Mouse (Mus musculus): Measurements from ENCODE around the gene Elovl5. TPM values are rescaled to one million over a fixed set of nuclear protein-coding genes. Genes with fewer than 3 reads are reported as not detected.

The Elovl5 gene
- polyA plus RNA-seq (2014; fragmentation: Nextera tagmentation; extraction: Ambion mirVana), result 73.9 and 112 TPM in 2 replicates

DNA sequence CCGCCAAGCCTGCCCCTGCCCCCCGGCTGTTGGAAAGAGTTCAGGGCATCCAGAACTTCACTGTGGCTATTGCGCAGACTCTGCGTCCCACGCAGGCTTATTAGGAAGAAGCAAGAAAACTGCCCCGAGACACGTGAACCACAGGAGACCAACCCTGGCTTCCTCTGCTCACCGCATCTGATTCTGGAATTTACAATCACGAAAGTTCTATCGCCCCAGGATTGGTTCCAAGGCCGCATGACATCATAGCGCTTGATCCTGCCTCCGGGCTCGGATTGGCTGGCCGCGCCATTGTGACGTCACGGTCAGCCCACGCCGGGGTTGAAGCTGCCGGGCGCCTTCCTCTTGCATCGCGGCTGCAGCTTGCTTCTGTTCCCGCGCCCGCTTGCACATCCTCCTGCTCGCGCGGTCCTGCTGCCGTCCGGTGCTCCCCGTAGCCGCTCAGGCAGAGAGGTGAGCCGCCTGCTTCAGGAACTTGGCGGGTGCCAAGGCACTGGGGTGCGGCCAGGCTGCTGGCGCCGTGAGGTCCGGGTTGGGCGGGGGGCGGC lies at the start of gene Elovl5:
Elovl5 (plus strand) TSS at position 291 of the 548 bp plus-strand sequence.
- peaks cover 16% of the 10 kb centered on the region for H3K4me1 ChIP-seq (ENCODE audit: control insufficient read depth, insufficient read depth, low read length)
- peak within 1 kb of the TSS; percentile 77 for H3K9ac ChIP-seq (ENCODE audit: low read depth, low read length)
- peak; percentile 95 for ATAC-seq (ENCODE audit: low FRiP score, low TSS enrichment)
- H3K4me3 ChIP-seq (ENCODE audit: low read length), result peak within 1 kb of the TSS; percentile 92
- peak within 1 kb of the TSS; percentile 85 for H3K4me2 ChIP-seq (replicated peaks; ENCODE audit: low read depth, low read length)
- H3K27ac ChIP-seq (ENCODE audit: low read depth, low read length), result peak within 1 kb of the TSS; percentile 74
- H3K9me3 ChIP-seq (ENCODE audit: control insufficient read depth, low read length), result no peaks in the 10 kb centered on the region
- H3K27me3 ChIP-seq (ENCODE audit: control insufficient read depth, insufficient read depth, low read length), result no peaks in the 10 kb centered on the region
- WGBS, result under 1% methylated on average over 41 of the region's 42 CpGs
- H3K36me3 ChIP-seq (ENCODE audit: control insufficient read depth, insufficient read depth, low read length), result no peaks in the 10 kb centered on the region

DNA sequence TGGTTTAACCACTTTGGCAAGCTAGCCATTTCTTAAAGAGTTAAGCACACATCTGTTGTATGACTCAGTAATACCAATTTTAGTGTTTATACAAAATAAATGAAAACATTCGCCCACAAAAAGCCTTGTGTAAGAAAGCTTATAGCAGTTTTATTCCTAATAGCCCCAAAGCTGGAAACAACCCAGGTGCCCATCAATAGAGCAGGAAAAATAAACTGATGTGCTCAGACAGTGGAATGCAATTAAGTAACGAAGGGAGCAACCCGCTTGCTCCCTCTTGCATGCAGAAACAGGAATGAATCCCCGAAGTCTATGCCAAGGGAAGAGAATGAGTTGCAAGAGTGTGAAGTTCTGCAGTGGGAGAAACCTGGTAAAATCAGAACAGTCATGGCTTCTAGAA lies 25.7 kb upstream of the Elovl5 start:
- no peaks in the 10 kb centered on the region for H3K4me1 ChIP-seq (ENCODE audit: control insufficient read depth, insufficient read depth, low read length)
- 74% methylated on average over 4 of the region's 4 CpGs for WGBS
- no peak for ATAC-seq (ENCODE audit: low FRiP score, low TSS enrichment)

DNA sequence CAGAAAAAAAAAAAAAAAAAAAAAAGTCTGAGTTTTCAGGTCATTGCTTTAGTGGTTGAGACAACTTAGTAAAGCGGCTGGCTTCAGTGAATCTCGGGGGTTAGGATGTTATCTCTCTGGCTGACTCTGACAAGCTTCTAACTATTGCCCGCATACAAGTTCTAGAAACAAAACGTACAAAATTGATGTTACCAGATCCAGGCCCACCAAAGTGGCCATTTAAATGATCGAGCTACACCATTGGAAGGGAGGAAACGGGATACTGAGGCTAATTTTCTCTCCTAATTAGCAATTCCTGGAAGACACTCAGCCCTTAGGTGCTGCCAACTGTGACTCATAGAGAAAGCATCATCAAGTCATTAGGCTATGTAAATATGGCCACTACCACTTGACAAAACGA lies 18.6 kb upstream of the Elovl5 start:
- Histone ChIP-seq H3K4me1 (ENCODE audit: control insufficient read depth, insufficient read depth, low read length) (no peaks in the 10 kb centered on the region), H3K9ac (ENCODE audit: low read depth, low read length) (no peak overlapping the region), H3K27ac (ENCODE audit: low read depth, low read length) (no peak overlapping the region), H3K4me2 (replicated peaks; ENCODE audit: low read depth, low read length) (no peak overlapping the region), H3K9me3 (ENCODE audit: control insufficient read depth, low read length) (no peaks in the 10 kb centered on the region), H3K36me3 (ENCODE audit: control insufficient read depth, insufficient read depth, low read length) (no peaks in the 10 kb centered on the region), H3K4me3 (ENCODE audit: low read length) (no peak overlapping the region), H3K27me3 (ENCODE audit: control insufficient read depth, insufficient read depth, low read length) (no peaks in the 10 kb centered on the region)
- 66% methylated on average over 7 of the region's 7 CpGs for WGBS
- ATAC-seq (ENCODE audit: low FRiP score, low TSS enrichment), result no peak

More for the DNA sequence above, 25.7 kb upstream of the Elovl5 start:
- H3K4me2 ChIP-seq (replicated peaks; ENCODE audit: low read depth, low read length), result no peak overlapping the region
- no peak overlapping the region for H3K27ac ChIP-seq (ENCODE audit: low read depth, low read length)
- no peak overlapping the region for H3K9ac ChIP-seq (ENCODE audit: low read depth, low read length)
- no peaks in the 10 kb centered on the region for H3K9me3 ChIP-seq (ENCODE audit: control insufficient read depth, low read length)
- H3K27me3 ChIP-seq (ENCODE audit: control insufficient read depth, insufficient read depth, low read length), result no peaks in the 10 kb centered on the region
- H3K36me3 ChIP-seq (ENCODE audit: control insufficient read depth, insufficient read depth, low read length), result no peaks in the 10 kb centered on the region
- no peak overlapping the region for H3K4me3 ChIP-seq (ENCODE audit: low read length)

DNA sequence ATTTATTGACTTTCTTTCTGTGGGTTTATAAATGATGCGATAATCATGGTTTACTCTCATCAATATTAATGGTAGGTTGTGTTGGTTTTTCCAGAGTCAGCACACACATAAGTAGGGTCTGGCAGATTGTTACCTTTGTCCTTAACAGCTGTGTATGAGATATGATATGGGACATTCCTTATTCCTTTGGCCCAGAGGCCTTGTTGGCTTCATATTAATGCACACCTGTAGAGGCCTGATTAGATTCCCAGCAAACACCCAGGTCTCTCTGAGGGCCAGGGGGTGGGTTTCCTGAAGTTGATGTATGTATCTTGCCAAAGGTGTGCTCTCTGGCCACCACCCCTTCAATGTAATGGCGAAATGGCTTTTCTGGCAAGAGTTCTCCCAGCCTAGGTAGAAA lies 13.0 kb upstream of the Elovl5 start:
- Histone ChIP-seq H3K27ac (ENCODE audit: low read depth, low read length) (no peak overlapping the region), H3K4me3 (ENCODE audit: low read length) (no peak overlapping the region), H3K9me3 (ENCODE audit: control insufficient read depth, low read length) (no peaks in the 10 kb centered on the region), H3K4me1 (ENCODE audit: control insufficient read depth, insufficient read depth, low read length) (no peaks in the 10 kb centered on the region), H3K27me3 (ENCODE audit: control insufficient read depth, insufficient read depth, low read length) (no peaks in the 10 kb centered on the region), H3K4me2 (replicated peaks; ENCODE audit: low read depth, low read length) (no peak overlapping the region), H3K9ac (ENCODE audit: low read depth, low read length) (no peak overlapping the region), H3K36me3 (ENCODE audit: control insufficient read depth, insufficient read depth, low read length) (no peaks in the 10 kb centered on the region)
- no peak for ATAC-seq (ENCODE audit: low FRiP score, low TSS enrichment)
- WGBS, result 90% methylated on average over 2 of the region's 2 CpGs

DNA sequence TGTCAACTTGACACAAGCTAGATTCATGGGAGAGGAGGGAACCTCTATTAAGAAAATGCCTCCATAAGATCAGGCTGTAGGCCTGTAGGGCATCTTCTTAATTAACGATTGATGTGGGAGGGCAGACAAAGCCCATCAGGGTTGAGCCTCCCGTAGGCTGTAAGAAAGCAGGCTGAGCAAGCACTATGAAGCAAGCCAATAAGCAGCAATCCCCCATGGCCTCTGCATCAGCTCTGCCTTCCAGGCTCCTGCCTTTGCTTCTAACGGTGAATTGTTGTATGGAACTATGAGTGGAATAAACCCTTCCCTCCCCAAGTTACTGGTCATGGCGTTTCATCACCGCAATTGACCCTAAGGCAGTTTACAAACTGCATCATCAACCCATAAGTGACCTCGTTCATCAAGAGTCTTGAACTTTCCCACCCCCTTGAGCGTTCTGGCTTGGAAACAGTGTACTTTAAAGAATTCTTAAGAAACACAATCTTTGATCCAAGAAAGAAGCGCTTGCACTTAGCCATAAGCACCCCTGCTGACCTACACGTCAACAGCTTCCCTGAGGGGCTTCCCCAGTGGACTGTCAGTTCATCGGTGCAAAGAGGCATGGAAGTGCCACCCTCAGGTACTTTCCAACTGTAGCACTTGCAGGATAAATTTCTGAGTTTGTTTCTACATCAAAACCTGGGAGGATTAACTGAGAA lies 7.4 kb upstream of the Elovl5 start:
- Histone ChIP-seq H3K36me3 (ENCODE audit: control insufficient read depth, insufficient read depth, low read length) (no peaks in the 10 kb centered on the region), H3K4me3 (ENCODE audit: low read length) (peak overlapping the region; percentile 46), H3K4me1 (ENCODE audit: control insufficient read depth, insufficient read depth, low read length) (peaks cover 13% of the 10 kb centered on the region; the same call in 1 of the 2 replicates), H3K4me2 (replicated peaks; ENCODE audit: low read depth, low read length) (peak overlapping the region; percentile 53), H3K27ac (ENCODE audit: low read depth, low read length) (peak overlapping the region; percentile 87), H3K9me3 (ENCODE audit: control insufficient read depth, low read length) (no peaks in the 10 kb centered on the region), H3K27me3 (ENCODE audit: control insufficient read depth, insufficient read depth, low read length) (no peaks in the 10 kb centered on the region), H3K9ac (ENCODE audit: low read depth, low read length) (peak overlapping the region; percentile 61; the same call in 1 of the 2 replicates)
- 6% methylated on average over 10 of the region's 10 CpGs for WGBS
- peak; percentile 25; the same call in 1 of the 2 replicates for ATAC-seq (ENCODE audit: low FRiP score, low TSS enrichment)

DNA sequence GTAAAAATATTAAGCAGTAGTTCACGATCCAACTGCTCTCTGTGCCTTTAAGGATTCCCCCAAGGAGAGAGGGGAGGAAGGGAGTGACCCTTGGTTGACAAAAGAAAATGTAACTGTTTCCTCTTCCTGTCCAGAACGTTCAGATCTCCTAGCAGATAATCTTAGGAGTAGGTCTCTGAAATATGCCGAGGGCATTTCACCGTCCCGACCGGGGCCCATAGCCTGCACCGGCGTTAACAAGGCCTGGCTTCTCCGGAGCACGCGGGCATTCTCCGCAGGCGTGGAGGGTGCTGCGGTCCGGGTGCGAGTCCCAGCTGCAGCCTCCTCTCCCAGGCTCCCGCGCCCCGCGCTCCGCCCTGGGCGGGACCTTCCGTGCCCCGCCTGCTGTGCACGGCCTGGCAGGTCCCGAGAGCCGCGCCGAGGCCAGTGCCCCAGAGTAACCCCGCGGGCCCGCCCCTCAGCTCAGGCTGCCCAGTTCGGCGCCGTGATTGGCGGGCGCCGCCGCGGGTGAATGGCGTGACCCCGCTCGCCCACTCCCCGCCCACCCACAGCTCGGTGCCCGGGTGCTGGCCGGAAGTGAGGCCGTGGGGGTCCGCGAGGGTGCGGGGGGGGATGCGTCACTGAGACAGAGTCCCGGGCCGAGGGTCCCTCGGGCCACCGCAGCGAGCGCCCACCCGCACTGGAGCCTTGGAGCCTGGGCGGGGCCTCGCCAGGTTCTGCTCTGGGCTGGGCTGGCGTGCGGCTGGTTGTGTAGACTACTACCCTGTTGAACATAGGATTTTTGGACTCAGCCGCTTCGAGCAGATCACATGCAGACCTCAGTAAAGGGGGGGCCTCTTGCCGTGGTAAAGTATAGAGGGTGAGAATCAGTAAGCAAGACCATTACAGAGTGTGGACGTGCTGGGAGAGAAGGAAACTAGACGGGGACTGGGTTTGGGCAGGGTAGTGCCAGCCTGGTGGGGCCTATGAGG lies 6.6 kb upstream of the Elovl5 start:
- Histone ChIP-seq H3K4me2 (replicated peaks; ENCODE audit: low read depth, low read length) (peak overlapping the region; percentile 53), H3K9ac (ENCODE audit: low read depth, low read length) (peak overlapping the region; percentile 61), H3K4me3 (ENCODE audit: low read length) (peak overlapping the region; percentile 46), H3K27me3 (ENCODE audit: control insufficient read depth, insufficient read depth, low read length) (no peaks in the 10 kb centered on the region), H3K4me1 (ENCODE audit: control insufficient read depth, insufficient read depth, low read length) (peaks cover 13% of the 10 kb centered on the region; the same call in 1 of the 2 replicates), H3K36me3 (ENCODE audit: control insufficient read depth, insufficient read depth, low read length) (no peaks in the 10 kb centered on the region), H3K9me3 (ENCODE audit: control insufficient read depth, low read length) (no peaks in the 10 kb centered on the region), H3K27ac (ENCODE audit: low read depth, low read length) (peak overlapping the region; percentile 87)
- ATAC-seq (ENCODE audit: low FRiP score, low TSS enrichment), result peak; percentile 99
- under 1% methylated on average over 67 of the region's 68 CpGs for WGBS

DNA sequence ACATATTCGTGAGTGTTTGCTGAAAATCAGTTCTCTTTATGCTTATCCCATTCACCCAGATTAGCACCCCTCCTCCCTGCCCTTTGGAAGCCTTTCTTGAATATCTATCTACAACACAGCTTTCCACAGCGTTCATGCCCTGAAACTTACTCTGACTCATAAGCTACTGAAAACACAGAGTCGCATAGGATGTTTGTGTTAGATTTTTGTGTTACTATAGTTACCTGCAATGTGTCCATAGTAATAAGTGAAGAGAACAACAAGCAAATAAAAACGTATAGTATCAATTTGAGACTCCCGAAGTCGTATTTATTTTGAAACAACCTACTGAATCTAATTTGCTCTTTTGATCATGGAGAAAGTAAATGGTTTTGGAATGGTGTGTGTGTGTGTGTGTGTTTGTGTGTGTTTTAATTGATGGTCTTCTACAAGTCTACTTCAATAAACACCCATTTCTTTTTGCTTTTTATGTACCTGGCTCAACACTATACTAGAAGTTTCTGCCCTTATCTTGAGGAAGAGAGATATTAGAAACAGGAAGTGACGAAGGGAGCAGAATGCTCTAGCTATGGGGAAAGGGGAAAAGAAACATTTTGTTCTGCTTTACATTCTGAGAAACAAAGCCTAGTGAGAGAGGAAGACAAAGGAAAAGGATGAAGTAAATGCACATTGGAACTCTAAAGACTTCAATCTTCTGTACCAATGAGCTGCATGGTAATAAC lies 5.5 kb upstream of the Elovl5 start:
- peaks cover 13% of the 10 kb centered on the region; the same call in 1 of the 2 replicates for H3K4me1 ChIP-seq (ENCODE audit: control insufficient read depth, insufficient read depth, low read length)
- H3K27ac ChIP-seq (ENCODE audit: low read depth, low read length), result peak overlapping the region; percentile 87
- peak overlapping the region; percentile 46 for H3K4me3 ChIP-seq (ENCODE audit: low read length)
- WGBS, result 46% methylated on average over 7 of the region's 7 CpGs
- no peaks in the 10 kb centered on the region for H3K9me3 ChIP-seq (ENCODE audit: control insufficient read depth, low read length)
- peak overlapping the region; percentile 53 for H3K4me2 ChIP-seq (replicated peaks; ENCODE audit: low read depth, low read length)
- ATAC-seq (ENCODE audit: low FRiP score, low TSS enrichment), result no peak
- no peaks in the 10 kb centered on the region for H3K27me3 ChIP-seq (ENCODE audit: control insufficient read depth, insufficient read depth, low read length)
- H3K9ac ChIP-seq (ENCODE audit: low read depth, low read length), result peak overlapping the region; percentile 61; the same call in 1 of the 2 replicates
- H3K36me3 ChIP-seq (ENCODE audit: control insufficient read depth, insufficient read depth, low read length), result no peaks in the 10 kb centered on the region

DNA sequence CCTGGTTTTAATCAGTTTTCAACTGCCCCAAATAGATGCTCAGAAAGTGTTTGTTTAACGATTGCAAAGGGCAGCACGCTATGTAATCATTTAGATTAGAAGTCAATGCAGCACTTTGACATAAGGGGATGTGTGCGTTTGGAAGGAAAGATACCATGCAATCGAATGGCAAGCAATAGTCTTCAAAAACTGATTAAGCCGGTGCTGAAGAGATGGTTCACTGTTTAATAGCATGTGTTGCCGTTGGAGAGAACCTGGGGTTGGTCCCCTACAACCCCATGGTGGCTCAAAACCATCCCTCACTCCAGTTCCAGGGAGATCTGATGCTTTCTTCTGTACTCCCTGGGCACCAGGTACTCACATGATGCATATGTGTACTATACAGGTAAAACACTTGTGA lies 4.9 kb upstream of the Elovl5 start:
- H3K4me1 ChIP-seq (ENCODE audit: control insufficient read depth, insufficient read depth, low read length), result peaks cover 13% of the 10 kb centered on the region; the same call in 1 of the 2 replicates
- no peak overlapping the region for H3K9ac ChIP-seq (ENCODE audit: low read depth, low read length)
- no peak overlapping the region for H3K27ac ChIP-seq (ENCODE audit: low read depth, low read length)
- no peaks in the 10 kb centered on the region for H3K9me3 ChIP-seq (ENCODE audit: control insufficient read depth, low read length)
- no peak overlapping the region for H3K4me2 ChIP-seq (replicated peaks; ENCODE audit: low read depth, low read length)
- ATAC-seq (ENCODE audit: low FRiP score, low TSS enrichment), result no peak
- H3K4me3 ChIP-seq (ENCODE audit: low read length), result no peak overlapping the region
- H3K27me3 ChIP-seq (ENCODE audit: control insufficient read depth, insufficient read depth, low read length), result no peaks in the 10 kb centered on the region
- no peaks in the 10 kb centered on the region for H3K36me3 ChIP-seq (ENCODE audit: control insufficient read depth, insufficient read depth, low read length)
- 80% methylated on average over 6 of the region's 6 CpGs for WGBS
